Mouse (Mus musculus): ENCODE data around the gene Dguok. TPM values are rescaled to one million over a fixed set of nuclear protein-coding genes. Genes with fewer than 3 reads are reported as not detected.

Dguok gene
- total and polyA plus RNA-seq, 3 experiments = 8.7 to 16.7 (median 11.5) TPM

DNA sequence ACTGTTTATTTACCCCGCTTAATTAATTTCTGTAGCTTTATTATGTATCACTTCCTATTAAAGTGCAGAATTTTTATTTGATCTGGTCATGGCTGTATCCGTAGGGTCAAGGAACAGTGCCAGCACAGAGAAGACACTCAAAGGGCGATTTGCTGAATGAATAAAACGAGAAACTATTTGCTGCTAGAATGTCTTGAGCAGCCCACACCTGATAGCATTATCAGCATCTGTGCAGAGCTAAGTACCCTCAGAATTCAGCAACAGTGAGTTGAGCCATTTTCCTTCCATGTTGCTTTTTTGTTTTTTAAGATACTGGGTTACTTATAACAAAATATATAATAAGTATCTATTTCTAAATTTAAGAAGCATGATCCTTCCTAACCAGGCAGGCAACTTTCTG lies 1.2 kb downstream of the Dguok start:
- no peak for TF ChIP-seq SIN3A (IDR thresholded peaks at IDR 0.05; ENCODE audit: low read length)
- TF ChIP-seq ZKSCAN1 (IDR thresholded peaks at IDR 0.05; ENCODE audit: borderline replicate concordance, low read depth, low read length) = no peak
- no peak for TF ChIP-seq MAZ (IDR thresholded peaks at IDR 0.05; ENCODE audit: low read depth, low read length)
- no peak for TF ChIP-seq POLR2A (IDR thresholded peaks at IDR 0.05; ENCODE audit: low read depth, low read length)
- TF ChIP-seq MXI1 (IDR thresholded peaks at IDR 0.05; ENCODE audit: low read depth, low read length) = no peak
- no peak for TF ChIP-seq MEF2A (IDR thresholded peaks at IDR 0.05; ENCODE audit: borderline replicate concordance, low read depth, low read length)
- no peak for TF ChIP-seq USF1 (IDR thresholded peaks at IDR 0.05; ENCODE audit: low read depth, low read length)
- TF ChIP-seq USF2 (conservative IDR thresholded peaks at IDR 0.05; ENCODE audit: low read depth, low read length) = no peak
- no peak for TF ChIP-seq BHLHE40 (IDR thresholded peaks at IDR 0.05; ENCODE audit: low read depth, low read length)
- TF ChIP-seq SMC3 (IDR thresholded peaks at IDR 0.05; ENCODE audit: low read depth, low read length) = no peak
- no peak for TF ChIP-seq RCOR1 (conservative IDR thresholded peaks at IDR 0.05; ENCODE audit: low read depth, low read length)
- no peak for TF ChIP-seq E2F4 (IDR thresholded peaks at IDR 0.05; ENCODE audit: insufficient replicate concordance, low read depth, low read length)
- TF ChIP-seq MAFK (IDR thresholded peaks at IDR 0.05; ENCODE audit: insufficient replicate concordance, low read length) = no peak
- H3K4me3 ChIP-seq (replicated peaks in 1 of 3; ENCODE audit: low read depth in 2 of 3, low read length in 2 of 3, poor library complexity in 1 of 3) = peak overlapping the region; percentile 62 to 84 (median 73)
- dilution Hi-C loops (cut with MboI; ENCODE audit: extremely low pct_ligation_motif_present, extremely low pct_unique_long_range_greater_than_20kb, low sequenced_read_pairs) = no loop called here
- H3K9ac ChIP-seq (ENCODE audit: insufficient read depth, low read depth) = peak overlapping the region; percentile 65
- in situ Hi-C loops (cut with MboI; ENCODE audit: low pct_ligation_motif_present, low pct_unique_long_range_greater_than_20kb, low sequenced_read_pairs) = loop anchor here (5.0 kb wide), 1 partner anchor 153 kb away; no protein-coding TSS in a partner anchor
- H3K9me3 ChIP-seq (replicated peaks; ENCODE audit: low read length) = no peaks in the 10 kb centered on the region
- no peak for DNase-seq (ENCODE audit: extremely low read depth)
- H3K36me3 ChIP-seq (replicated peaks in 1 of 2; ENCODE audit: control insufficient read depth in 1 of 2, insufficient read depth in 1 of 2, low read length in 1 of 2) = peaks cover 0 to 15% of the 10 kb centered on the region in 2 experiments
- H3K4me1 ChIP-seq (ENCODE audit: control insufficient read depth in 1 of 2, insufficient read depth in 2 of 2) = peaks cover 17 to 48% of the 10 kb centered on the region in 2 experiments
- H3K27ac ChIP-seq (ENCODE audit: insufficient read depth, low read depth) = no peak overlapping the region
- H3K27me3 ChIP-seq (replicated peaks) = no peaks in the 10 kb centered on the region
- H3K79me2 ChIP-seq (replicated peaks; ENCODE audit: control insufficient read depth, extremely low read depth, insufficient read depth, poor library complexity, severe bottlenecking) = no peaks in the 10 kb centered on the region; the same call in 1 of the 2 replicates
- H3K4me2 ChIP-seq (ENCODE audit: insufficient read depth, low read depth, poor library complexity, severe bottlenecking) = peak overlapping the region; percentile 82

DNA sequence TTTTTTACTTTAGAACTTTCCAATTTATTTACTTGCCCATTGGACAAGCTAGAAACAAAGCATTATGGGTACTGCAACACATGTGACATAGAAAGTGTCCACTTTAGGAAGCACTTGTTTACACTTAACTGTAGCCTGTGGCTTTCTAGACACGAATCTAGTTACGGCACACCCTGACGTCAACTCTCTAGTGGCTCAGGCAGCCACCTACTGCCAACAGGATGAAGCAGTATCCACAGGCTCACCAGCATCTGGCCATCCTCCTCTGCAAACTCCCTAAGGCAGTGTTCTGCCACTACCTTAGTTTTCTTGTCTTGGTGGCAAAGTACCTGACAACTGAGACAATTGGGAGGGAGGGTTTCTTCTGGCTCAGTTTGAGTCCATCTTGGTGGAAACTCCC lies 3.4 kb downstream of the Dguok start:
- dilution Hi-C loops (cut with MboI; ENCODE audit: extremely low pct_ligation_motif_present, extremely low pct_unique_long_range_greater_than_20kb, low sequenced_read_pairs) = no loop called here
- H3K36me3 ChIP-seq (replicated peaks in 1 of 2; ENCODE audit: control insufficient read depth in 1 of 2, insufficient read depth in 1 of 2, low read length in 1 of 2) = peaks cover 0 to 33% of the 10 kb centered on the region in 2 experiments
- no peak for DNase-seq (ENCODE audit: extremely low read depth)
- no peak overlapping the region for H3K9ac ChIP-seq (ENCODE audit: insufficient read depth, low read depth)
- no peak overlapping the region for H3K4me3 ChIP-seq (replicated peaks in 1 of 3; ENCODE audit: low read depth in 2 of 3, low read length in 2 of 3, poor library complexity in 1 of 3)
- TF ChIP-seq GABPA (IDR thresholded peaks at IDR 0.05; ENCODE audit: insufficient replicate concordance, low read depth, low read length) (no peak), NRF1 (IDR thresholded peaks at IDR 0.05; ENCODE audit: low read depth, low read length) (no peak), USF1 (IDR thresholded peaks at IDR 0.05; ENCODE audit: low read depth, low read length) (no peak), E2F4 (IDR thresholded peaks at IDR 0.05; ENCODE audit: insufficient replicate concordance, low read depth, low read length) (no peak), RAD21 (IDR thresholded peaks at IDR 0.05; ENCODE audit: low read depth, low read length) (no peak), CHD1 (IDR thresholded peaks at IDR 0.05; ENCODE audit: low read depth, low read length) (no peak), EP300 (IDR thresholded peaks at IDR 0.05; ENCODE audit: low read length) (no peak), JUN (IDR thresholded peaks at IDR 0.05; ENCODE audit: insufficient read depth, low read depth, low read length) (no peak), SMC3 (IDR thresholded peaks at IDR 0.05; ENCODE audit: low read depth, low read length) (no peak), MEF2A (IDR thresholded peaks at IDR 0.05; ENCODE audit: borderline replicate concordance, low read depth, low read length) (no peak), ZMIZ1 (IDR thresholded peaks at IDR 0.05; ENCODE audit: low read depth, low read length) (no peak), CHD2 (IDR thresholded peaks at IDR 0.05; ENCODE audit: low read length) (no peak), POLR2A (IDR thresholded peaks at IDR 0.05; ENCODE audit: low read depth, low read length) (no peak), PAX5 (IDR thresholded peaks at IDR 0.05; ENCODE audit: low read length) (no peak), KAT2A (IDR thresholded peaks at IDR 0.05; ENCODE audit: insufficient replicate concordance, low read length) (no peak), MAX (IDR thresholded peaks at IDR 0.05; ENCODE audit: low read length) (no peak)
- no peaks in the 10 kb centered on the region for H3K27me3 ChIP-seq (replicated peaks)
- in situ Hi-C loops (cut with MboI; ENCODE audit: low pct_ligation_motif_present, low pct_unique_long_range_greater_than_20kb, low sequenced_read_pairs) = no loop called here
- peaks cover 17 to 48% of the 10 kb centered on the region in 2 experiments for H3K4me1 ChIP-seq (ENCODE audit: control insufficient read depth in 1 of 2, insufficient read depth in 2 of 2)
- H3K79me2 ChIP-seq (replicated peaks; ENCODE audit: control insufficient read depth, extremely low read depth, insufficient read depth, poor library complexity, severe bottlenecking) = no peaks in the 10 kb centered on the region; the same call in 1 of the 2 replicates
- H3K4me2 ChIP-seq (ENCODE audit: insufficient read depth, low read depth, poor library complexity, severe bottlenecking) = no peak overlapping the region
- H3K9me3 ChIP-seq (replicated peaks; ENCODE audit: low read length) = peaks cover 2% of the 10 kb centered on the region
- no peak overlapping the region for H3K27ac ChIP-seq (ENCODE audit: insufficient read depth, low read depth)

All from CH12.LX (cell line).